Mouse (Mus musculus) neural tube, embryonic 12.5 days (tissue): ENCODE measurements around the gene Foxp1. TPM values are rescaled to one million over a fixed set of nuclear protein-coding genes. Genes with fewer than 3 reads are reported as not detected.

Experiments used
- ATAC-seq: fragments of 200-750 bp; cut with Nextera tagmentation; 2 replicates; pipeline ENCODE4 v1.8.0; 2017; ENCODE audit warnings: low read depth, mild to moderate bottlenecking, moderate TSS enrichment, moderate library complexity; ENCODE audit not compliant: low FRiP score
- H3K27ac ChIP-seq: fragments of 300-500 bp; sonication (generic); 2 replicates; pipeline ENCODE4 v1.5.1; 2016
- H3K27me3 ChIP-seq: fragments of 300-500 bp; sonication (generic); replicated peaks from 2 replicates; pipeline ENCODE4 v1.6.1; 2016; ENCODE audit warnings: mild to moderate bottlenecking
- H3K36me3 ChIP-seq: fragments of 300-500 bp; sonication (generic); 2 replicates; pipeline ENCODE4 v1.6.1; 2016; ENCODE audit warnings: mild to moderate bottlenecking
- H3K4me1 ChIP-seq: fragments of 300-500 bp; sonication (generic); 2 replicates; pipeline ENCODE4 v1.6.1; 2016
- H3K4me2 ChIP-seq: fragments of 300-500 bp; sonication (generic); replicated peaks from 2 replicates; pipeline ENCODE4 v1.6.1; 2016; ENCODE audit warnings: mild to moderate bottlenecking
- H3K4me3 ChIP-seq: fragments of 300-500 bp; sonication (generic); 2 replicates; pipeline ENCODE4 v1.5.1; 2016
- H3K9ac ChIP-seq: fragments of 300-500 bp; sonication (generic); 2 replicates; pipeline ENCODE4 v1.6.1; 2016; ENCODE audit warnings: mild to moderate bottlenecking
- H3K9me3 ChIP-seq: fragments of 300-500 bp; sonication (generic); 2 replicates; pipeline ENCODE4 v1.6.1; 2016; ENCODE audit warnings: mild to moderate bottlenecking
- WGBS: fragments of 180-500 bp; shearing (Covaris S2); methylation state at CpG from one replicate; pipeline ENCODE4 v1.1.7; 2016; 5-methylcytosine and 5-hydroxymethylcytosine counted together
- polyA plus RNA-seq: library from polyadenylated mRNA; unstranded; fragments of >200 nt; fragmentation: Nextera tagmentation; extraction: Ambion mirVana; gene quantifications from 2 replicates; pipeline ENCODE4 v1.2.1, GENCODE M21; 2016

The Foxp1 gene
- polyA plus RNA-seq, 1 experiment from 2014 or later = 91.8 TPM

GRCm38 (mm10) chr6:99377716-99378115, 144.8 kb downstream of the Foxp1 start:
- H3K27ac ChIP-seq = no peak overlapping the region
- 73% methylated on average over 4 of the region's 4 CpGs for WGBS

GRCm38 (mm10) chr6:99377131-99377530, 145.4 kb downstream of the Foxp1 start:
- Histone ChIP-seq H3K4me2 (no peak overlapping the region), H3K4me1 (peaks cover 24% of the 10 kb centered on the region), H3K27ac (no peak overlapping the region), H3K36me3 (no peaks in the 10 kb centered on the region), H3K9me3 (no peaks in the 10 kb centered on the region), H3K4me3 (no peak overlapping the region), H3K27me3 (no peaks in the 10 kb centered on the region), H3K9ac (no peak overlapping the region)
- 65% methylated on average over 2 of the region's 2 CpGs for WGBS
- ATAC-seq = no peak

More at GRCm38 (mm10) chr6:99377716-99378115, 144.8 kb downstream of the Foxp1 start:
- Histone ChIP-seq H3K4me1 (peaks cover 24% of the 10 kb centered on the region), H3K9me3 (no peaks in the 10 kb centered on the region), H3K27me3 (no peaks in the 10 kb centered on the region), H3K36me3 (no peaks in the 10 kb centered on the region), H3K9ac (no peak overlapping the region), H3K4me2 (no peak overlapping the region), H3K4me3 (no peak overlapping the region)
- no peak for ATAC-seq

- ATAC-seq = no peak
- H3K4me2 ChIP-seq = no peak overlapping the region
- 81% methylated on average over 8 of the region's 8 CpGs for WGBS
- H3K4me3 ChIP-seq = no peak overlapping the region
- H3K9ac ChIP-seq = no peak overlapping the region
- H3K27ac ChIP-seq = no peak overlapping the region
- no peaks in the 10 kb centered on the region for H3K9me3 ChIP-seq
- peaks cover 24% of the 10 kb centered on the region for H3K4me1 ChIP-seq
- H3K27me3 ChIP-seq = no peaks in the 10 kb centered on the region
- H3K36me3 ChIP-seq = no peaks in the 10 kb centered on the region
Observed at GRCm38 (mm10) chr6:99376721-99377120, 145.8 kb downstream of the Foxp1 start.

GRCm38 (mm10) chr6:99375865-99376264, 146.7 kb downstream of the Foxp1 start:
- no peak overlapping the region for H3K9ac ChIP-seq
- H3K4me1 ChIP-seq = peaks cover 24% of the 10 kb centered on the region
- H3K27me3 ChIP-seq = no peaks in the 10 kb centered on the region
- no peak overlapping the region for H3K4me2 ChIP-seq
- no peak for ATAC-seq
- H3K4me3 ChIP-seq = no peak overlapping the region
- 68% methylated on average over 6 of the region's 6 CpGs for WGBS
- H3K9me3 ChIP-seq = no peaks in the 10 kb centered on the region
- no peaks in the 10 kb centered on the region for H3K36me3 ChIP-seq
- H3K27ac ChIP-seq = no peak overlapping the region

- no peak overlapping the region for H3K9ac ChIP-seq
- 66% methylated on average over 4 of the region's 4 CpGs for WGBS
- no peak for ATAC-seq
- H3K4me1 ChIP-seq = peaks cover 24% of the 10 kb centered on the region
- no peaks in the 10 kb centered on the region for H3K36me3 ChIP-seq
- no peak overlapping the region for H3K4me3 ChIP-seq
- no peak overlapping the region for H3K27ac ChIP-seq
- H3K9me3 ChIP-seq = no peaks in the 10 kb centered on the region
- H3K27me3 ChIP-seq = no peaks in the 10 kb centered on the region
- no peak overlapping the region for H3K4me2 ChIP-seq
Observed at GRCm38 (mm10) chr6:99375376-99375775, 147.1 kb downstream of the Foxp1 start.

- no peaks in the 10 kb centered on the region for H3K9me3 ChIP-seq
- no peak overlapping the region for H3K27ac ChIP-seq
- 73% methylated on average over 19 of the region's 19 CpGs for WGBS
- no peak overlapping the region for H3K9ac ChIP-seq
- no peak for ATAC-seq
- no peaks in the 10 kb centered on the region for H3K36me3 ChIP-seq
- peaks cover 24% of the 10 kb centered on the region for H3K4me1 ChIP-seq
- H3K4me2 ChIP-seq = no peak overlapping the region
- H3K27me3 ChIP-seq = no peaks in the 10 kb centered on the region
- H3K4me3 ChIP-seq = no peak overlapping the region
Observed at GRCm38 (mm10) chr6:99374448-99375271, 147.9 kb downstream of the Foxp1 start.

GRCm38 (mm10) chr6:99372427-99372826, 150.1 kb downstream of the Foxp1 start:
- ATAC-seq = no peak
- no peaks in the 10 kb centered on the region for H3K9me3 ChIP-seq
- H3K9ac ChIP-seq = no peak overlapping the region
- H3K4me2 ChIP-seq = no peak overlapping the region
- no peak overlapping the region for H3K4me3 ChIP-seq
- H3K27ac ChIP-seq = no peak overlapping the region
- no peaks in the 10 kb centered on the region for H3K36me3 ChIP-seq
- WGBS = 85% methylated on average over 5 of the region's 5 CpGs
- no peaks in the 10 kb centered on the region for H3K27me3 ChIP-seq
- peaks cover 20% of the 10 kb centered on the region for H3K4me1 ChIP-seq

- Histone ChIP-seq H3K4me2 (no peak overlapping the region), H3K4me3 (no peak overlapping the region), H3K4me1 (peaks cover 16% of the 10 kb centered on the region), H3K9me3 (no peaks in the 10 kb centered on the region), H3K9ac (no peak overlapping the region), H3K27me3 (no peaks in the 10 kb centered on the region), H3K27ac (no peak overlapping the region), H3K36me3 (no peaks in the 10 kb centered on the region)
- no peak for ATAC-seq
- WGBS = 85% methylated on average over 6 of the region's 6 CpGs
Observed at GRCm38 (mm10) chr6:99372016-99372415, 150.5 kb downstream of the Foxp1 start.

GRCm38 (mm10) chr6:99369931-99370330, 152.6 kb downstream of the Foxp1 start:
- Histone ChIP-seq H3K36me3 (no peaks in the 10 kb centered on the region), H3K9ac (no peak overlapping the region), H3K9me3 (no peaks in the 10 kb centered on the region), H3K27me3 (no peaks in the 10 kb centered on the region), H3K4me3 (no peak overlapping the region), H3K4me1 (peaks cover 7% of the 10 kb centered on the region), H3K27ac (no peak overlapping the region), H3K4me2 (no peak overlapping the region)
- ATAC-seq = no peak
- WGBS = 96% methylated on average over 2 of the region's 2 CpGs

GRCm38 (mm10) chr6:99369156-99369555, 153.4 kb downstream of the Foxp1 start:
- H3K9ac ChIP-seq = no peak overlapping the region
- no peak overlapping the region for H3K4me3 ChIP-seq
- no peaks in the 10 kb centered on the region for H3K4me1 ChIP-seq
- ATAC-seq = no peak
- H3K4me2 ChIP-seq = no peak overlapping the region
- H3K27me3 ChIP-seq = no peaks in the 10 kb centered on the region
- H3K9me3 ChIP-seq = no peaks in the 10 kb centered on the region
- 81% methylated on average over 3 of the region's 3 CpGs for WGBS
- H3K36me3 ChIP-seq = no peaks in the 10 kb centered on the region
- no peak overlapping the region for H3K27ac ChIP-seq

- Histone ChIP-seq H3K9ac (no peak overlapping the region), H3K4me1 (no peaks in the 10 kb centered on the region), H3K27ac (no peak overlapping the region), H3K4me2 (no peak overlapping the region), H3K9me3 (no peaks in the 10 kb centered on the region), H3K4me3 (no peak overlapping the region), H3K27me3 (no peaks in the 10 kb centered on the region), H3K36me3 (no peaks in the 10 kb centered on the region)
- ATAC-seq = no peak
- WGBS = 85% methylated on average over 4 of the region's 4 CpGs
Observed at GRCm38 (mm10) chr6:99368118-99368753, 154.3 kb downstream of the Foxp1 start.

- Histone ChIP-seq H3K36me3 (no peaks in the 10 kb centered on the region), H3K4me1 (no peaks in the 10 kb centered on the region), H3K27me3 (no peaks in the 10 kb centered on the region), H3K4me2 (no peak overlapping the region), H3K4me3 (no peak overlapping the region), H3K27ac (no peak overlapping the region), H3K9me3 (no peaks in the 10 kb centered on the region), H3K9ac (no peak overlapping the region)
- ATAC-seq = no peak
- WGBS = 75% methylated on average over 6 of the region's 6 CpGs
Observed at GRCm38 (mm10) chr6:99364545-99364944, 158.0 kb downstream of the Foxp1 start.
